Mouse (Mus musculus): ENCODE measurements around the gene Mcur1.

The Mcur1 gene

GRCm38 (mm10) chr13:43524491-43525362, 35.3 kb downstream of the Mcur1 start:
- DNase-seq: no peak

GRCm38 (mm10) chr13:43523906-43524480, 36.0 kb downstream of the Mcur1 start:
- no peak for DNase-seq

GRCm38 (mm10) chr13:43521940-43522339, 38.1 kb downstream of the Mcur1 start:
- DNase-seq: no peak

DNA sequence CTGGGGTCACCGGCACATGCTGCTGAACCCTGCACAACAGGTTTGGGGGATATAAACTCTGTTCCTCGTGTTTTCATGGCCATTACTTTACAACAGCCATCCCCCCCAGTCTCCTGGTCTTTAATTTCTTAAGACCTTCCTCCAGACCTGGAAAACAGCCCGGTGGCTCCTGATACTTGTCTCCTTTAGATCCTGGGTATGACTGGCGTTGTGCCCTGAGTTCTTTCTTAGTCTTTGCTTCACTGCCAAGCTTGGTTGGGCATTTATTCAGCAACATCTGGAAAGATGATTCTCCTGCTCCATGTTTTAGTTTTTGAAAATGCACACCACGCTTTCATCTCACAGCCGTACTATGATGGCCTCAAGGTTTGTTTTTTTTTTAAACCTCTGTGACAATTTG, 40.7 kb downstream of the Mcur1 start:
- no peak for DNase-seq

GRCm38 (mm10) chr13:43517371-43517770, 42.6 kb downstream of the Mcur1 start:
- no peak for DNase-seq

DNA sequence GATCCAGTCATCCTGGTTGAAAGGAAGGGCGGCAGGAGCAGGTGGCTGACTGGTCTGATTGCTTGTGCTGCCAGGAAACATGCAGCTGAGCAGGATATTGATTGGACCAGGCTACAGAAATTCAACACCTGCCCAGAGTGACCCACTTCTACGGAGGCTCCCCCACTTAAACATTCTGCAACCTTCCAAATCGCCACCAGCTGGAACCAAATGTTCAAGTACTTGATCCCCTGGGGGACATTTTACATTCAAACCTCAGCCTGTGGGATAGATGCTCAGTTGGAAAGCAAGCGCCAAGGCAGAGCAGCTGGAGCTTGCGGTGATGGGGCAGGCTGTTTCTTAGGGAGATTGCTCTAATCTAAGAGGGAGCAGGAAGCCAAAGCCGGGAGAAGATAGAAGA, 43.1 kb downstream of the Mcur1 start:
- no peak for DNase-seq

DNA sequence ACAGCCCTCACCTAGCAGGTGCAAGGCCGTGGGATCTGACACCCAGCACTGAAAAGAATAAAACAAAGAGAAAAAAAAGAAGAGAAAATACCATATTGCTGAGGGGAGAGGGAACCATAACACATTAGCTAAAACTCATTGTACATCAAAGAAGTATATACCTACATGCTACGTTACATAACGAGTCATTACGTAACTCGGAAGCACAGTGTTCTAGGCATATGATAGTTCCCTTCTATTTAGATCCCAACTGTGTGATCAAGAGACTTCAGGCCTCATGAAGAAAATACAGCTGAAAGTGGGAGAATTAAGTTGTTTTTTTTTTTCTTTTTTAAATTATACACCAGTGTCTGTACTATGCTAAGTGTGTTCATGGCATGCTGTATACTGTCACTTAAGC, 43.9 kb downstream of the Mcur1 start:
- DNase-seq: no peak

- no peak for DNase-seq
Observed at GRCm38 (mm10) chr13:43514950-43515358, 45.0 kb downstream of the Mcur1 start.

DNA sequence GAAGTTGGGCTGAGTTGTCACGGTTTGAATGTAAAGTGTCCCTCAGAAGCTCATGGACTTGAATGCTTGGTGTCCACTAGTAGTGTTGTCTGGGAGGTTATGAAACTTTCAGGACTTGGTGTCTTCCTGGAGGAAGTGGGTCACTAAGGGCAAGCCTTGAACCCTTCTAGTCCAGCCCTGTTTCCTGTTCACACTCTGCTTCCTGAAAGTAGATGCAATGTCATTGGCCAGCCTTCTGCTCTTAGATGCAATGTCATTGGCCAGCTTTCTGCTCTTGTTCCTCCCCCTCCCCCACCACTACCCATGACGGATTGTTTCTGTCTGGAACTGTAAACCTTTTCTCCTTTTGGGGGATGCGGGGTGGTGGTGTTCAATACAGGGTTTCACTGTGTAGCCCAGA, 47.3 kb downstream of the Mcur1 start:
- DNase-seq: no peak

DNA sequence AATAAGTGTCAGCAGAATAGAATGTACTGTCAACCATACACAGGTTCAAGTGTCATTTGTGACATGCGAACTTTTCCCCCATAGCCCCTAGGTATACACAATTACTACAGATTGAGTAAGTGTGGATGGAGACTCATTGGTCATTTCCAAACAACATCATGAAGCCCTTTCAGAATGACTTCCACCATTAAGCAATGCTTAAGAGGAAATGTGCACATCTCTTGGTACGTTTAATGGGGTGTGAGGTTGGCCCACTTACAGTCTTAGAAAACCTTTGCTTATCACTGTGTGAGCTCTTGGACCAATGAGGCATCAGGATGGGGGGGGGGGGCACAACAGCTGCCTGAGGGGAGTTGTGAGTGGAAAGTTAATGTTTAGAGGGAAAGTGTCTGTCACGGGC, 54.2 kb downstream of the Mcur1 start:
- DNase-seq: no peak

GRCm38 (mm10) chr13:43503395-43503850, 56.6 kb downstream of the Mcur1 start:
- DNase-seq: peak; percentile 32 to 36

DNA sequence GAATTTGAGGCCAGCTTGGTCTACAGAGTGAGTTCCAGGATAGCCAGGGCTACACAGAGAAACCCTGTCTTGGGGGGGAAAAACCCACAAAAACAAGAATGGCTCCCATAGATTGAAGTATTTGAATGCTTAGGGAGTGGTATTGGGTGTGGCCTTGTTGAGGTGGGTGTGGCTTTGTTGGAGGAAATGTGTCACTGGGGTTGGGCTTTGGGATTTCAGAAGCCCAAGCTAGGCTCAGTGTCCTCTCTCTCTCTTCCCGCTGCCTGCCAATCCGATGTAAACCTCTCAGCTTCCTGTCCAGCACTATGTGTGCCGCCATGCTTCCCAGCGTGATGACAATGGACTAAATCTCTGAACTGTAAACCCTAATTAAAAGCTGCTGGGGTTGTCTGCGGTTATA, 58.4 kb downstream of the Mcur1 start:
- no peak for DNase-seq

GRCm38 (mm10) chr13:43500483-43500850, 59.5 kb downstream of the Mcur1 start:
- no peak for DNase-seq

- no peak for DNase-seq
Observed at GRCm38 (mm10) chr13:43499731-43500482, 60.1 kb downstream of the Mcur1 start.

GRCm38 (mm10) chr13:43498849-43499248, 61.1 kb downstream of the Mcur1 start:
- DNase-seq: peak; percentile 29 to 31

DNA sequence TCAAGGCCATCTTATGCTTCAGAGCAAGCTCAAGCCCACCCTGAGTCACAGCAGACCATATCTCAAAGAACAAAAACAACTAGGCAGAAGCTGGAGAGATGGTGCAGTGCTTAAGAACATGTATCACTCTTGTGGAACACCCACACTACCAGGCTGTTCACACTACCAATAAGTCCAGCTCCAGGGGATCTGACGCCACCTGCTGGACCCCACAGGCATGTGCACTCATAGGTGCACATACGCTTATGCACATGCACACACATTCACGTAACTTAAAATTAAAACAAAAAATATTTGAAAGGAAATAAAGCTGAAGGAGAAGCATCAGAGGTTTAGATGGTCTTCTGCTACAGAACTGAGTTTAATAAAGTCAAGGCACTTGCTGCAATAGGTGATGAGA, 62.2 kb downstream of the Mcur1 start:
- DNase-seq: no peak

GRCm38 (mm10) chr13:43496660-43497059, 63.3 kb downstream of the Mcur1 start:
- DNase-seq: no peak

GRCm38 (mm10) chr13:43495645-43496044, 64.3 kb downstream of the Mcur1 start:
- no peak for DNase-seq

DNA sequence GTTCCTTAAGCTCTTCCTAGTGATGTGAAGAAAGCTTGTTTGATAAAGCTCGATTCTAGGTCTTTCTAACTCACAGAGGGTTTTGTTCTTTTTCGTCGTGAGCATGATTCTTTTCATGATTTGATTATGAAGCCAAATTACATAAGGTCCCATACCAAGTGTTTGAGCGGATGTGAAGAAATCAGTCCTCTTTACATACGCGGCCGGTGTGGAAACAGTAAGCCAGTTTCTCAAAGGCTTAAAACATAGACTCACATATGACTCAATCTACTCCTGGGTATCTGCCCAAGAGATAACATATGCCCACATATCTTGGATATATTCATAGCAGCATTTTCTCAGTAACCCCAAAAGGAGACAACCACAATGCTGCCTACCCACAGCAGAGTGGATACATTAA, 66.3 kb downstream of the Mcur1 start:
- DNase-seq: no peak

- DNase-seq: no peak
Observed at GRCm38 (mm10) chr13:43493058-43493481, 66.9 kb downstream of the Mcur1 start.
